Comparison of ENCODE assay signal across 26 mouse cellular contexts in genomic region chr2:104663372-104664100, GRCm38 (mm10). TPM values are rescaled to one million over a fixed set of nuclear protein-coding genes. Genes with fewer than 3 reads are reported as not detected.
DNase-seq lines count a peak whose midpoint lies in the region; ATAC-seq and TF ChIP-seq lines count a peak whose summit lies in the region.
"Had no signal": no experiment of that assay in that cellular context is flagged by ENCODE, and none has a peak within 500 bp of the region (broad histone marks: within the 10 kb centered on the region; RNA-seq: fewer than 3 reads in every experiment).

No protein-coding gene starts in this region.

- peaks cover 60% of the 10 kb centered on the region for H3K36me3 ChIP-seq in kidney, embryonic 14.5 days (ENCODE audit: control insufficient read depth, insufficient read depth, low read length)
- H3K36me3 ChIP-seq in liver, embryonic 12.5 days = peaks cover 69% of the 10 kb centered on the region
- H3K36me3 ChIP-seq in stomach, embryonic 16.5 days (ENCODE audit: control insufficient read depth, insufficient read depth, low read length) = peaks cover 21% of the 10 kb centered on the region

- no peak overlapping the region for H3K4me2 ChIP-seq in kidney, embryonic 14.5 days (replicated peaks; ENCODE audit: low read depth, low read length)
- H3K4me2 ChIP-seq in liver, embryonic 12.5 days = no peak overlapping the region
- no peak overlapping the region for H3K4me2 ChIP-seq in stomach, embryonic 16.5 days (ENCODE audit: low read depth, low read length)
- H3K4me2 ChIP-seq: forebrain, embryonic 15.5 days; heart, embryonic 11.5 days; intestine, embryonic 15.5 days had no signal

- H3K27me3 ChIP-seq in kidney, embryonic 14.5 days (ENCODE audit: control insufficient read depth, insufficient read depth, low read length) = no peaks in the 10 kb centered on the region
- H3K27me3 ChIP-seq in liver, embryonic 12.5 days (replicated peaks) = no peaks in the 10 kb centered on the region
- no peaks in the 10 kb centered on the region for H3K27me3 ChIP-seq in stomach, embryonic 16.5 days (ENCODE audit: control insufficient read depth, insufficient read depth, low read length)
- H3K27me3 ChIP-seq: forebrain, embryonic 15.5 days; intestine, embryonic 15.5 days had no signal

- ATAC-seq in kidney, embryonic 14.5 days (ENCODE audit: low FRiP score, low TSS enrichment) = no peak
- ATAC-seq in liver, embryonic 12.5 days = peak; percentile 47; the same call in 1 of the 2 replicates
- peak; percentile 29; the same call in 1 of the 2 replicates for ATAC-seq in stomach, embryonic 16.5 days (ENCODE audit: insufficient read depth, low FRiP score)
- ATAC-seq: forebrain, embryonic 15.5 days; hindbrain, embryonic 16.5 days; intestine, embryonic 15.5 days had no signal

- H3K27ac ChIP-seq in kidney, embryonic 14.5 days (ENCODE audit: low read depth, low read length) = no peak overlapping the region
- peak overlapping the region; percentile 37; the same call in 1 of the 2 replicates for H3K27ac ChIP-seq in liver, embryonic 12.5 days
- H3K27ac ChIP-seq in stomach, embryonic 16.5 days (ENCODE audit: low read length) = 0 out of 2 replicates have a peak overlapping the region, but pooled peaks have one; percentile 12
- no peak overlapping the region for H3K27ac ChIP-seq in gastrocnemius, adult 2 months
- H3K27ac ChIP-seq: forebrain, embryonic 15.5 days; hindbrain, embryonic 10.5 days; intestine, embryonic 15.5 days; left cerebral cortex, adult 2 months had no signal

- H3K4me3 ChIP-seq in kidney, embryonic 14.5 days (ENCODE audit: low read length) = no peak overlapping the region
- H3K4me3 ChIP-seq in liver, embryonic 12.5 days = no peak overlapping the region
- no peak overlapping the region for H3K4me3 ChIP-seq in stomach, embryonic 16.5 days (replicated peaks; ENCODE audit: low read length)
- no peak overlapping the region for H3K4me3 ChIP-seq in gastrocnemius, adult 2 months
- H3K4me3 ChIP-seq: forebrain, embryonic 15.5 days; hindbrain, embryonic 10.5 days; intestine, embryonic 15.5 days; left cerebral cortex, adult 2 months had no signal

- no peak overlapping the region for H3K9ac ChIP-seq in kidney, embryonic 14.5 days (ENCODE audit: low read depth, low read length)
- H3K9ac ChIP-seq in liver, embryonic 12.5 days = no peak overlapping the region
- no peak overlapping the region for H3K9ac ChIP-seq in stomach, embryonic 16.5 days (ENCODE audit: low read length)
- H3K9ac ChIP-seq: forebrain, embryonic 15.5 days; intestine, embryonic 15.5 days had no signal

- no peaks in the 10 kb centered on the region for H3K9me3 ChIP-seq in kidney, embryonic 14.5 days (ENCODE audit: control insufficient read depth, low read length)
- no peaks in the 10 kb centered on the region for H3K9me3 ChIP-seq in liver, embryonic 12.5 days (replicated peaks)
- H3K9me3 ChIP-seq in stomach, embryonic 16.5 days (replicated peaks; ENCODE audit: control insufficient read depth, low read length) = no peaks in the 10 kb centered on the region
- H3K9me3 ChIP-seq: forebrain, embryonic 15.5 days; hindbrain, embryonic 10.5 days; intestine, embryonic 15.5 days had no signal

- intact Hi-C loops in gastrocnemius, adult 2 months (cut with DNase I) = no loop called here

- TF ChIP-seq CTCF in gastrocnemius, adult 2 months (IDR thresholded peaks at IDR 0.05) = no peak

- no peaks in the 10 kb centered on the region for H3K4me1 ChIP-seq in kidney, embryonic 14.5 days (ENCODE audit: control insufficient read depth, insufficient read depth, low read length)
- H3K4me1 ChIP-seq in liver, embryonic 12.5 days = no peaks in the 10 kb centered on the region
- H3K4me1 ChIP-seq in stomach, embryonic 16.5 days (ENCODE audit: control insufficient read depth, insufficient read depth, low read length) = no peaks in the 10 kb centered on the region
- H3K4me1 ChIP-seq: forebrain, embryonic 15.5 days; hindbrain, embryonic 10.5 days; intestine, embryonic 15.5 days had no signal

- peak; percentile 59 for DNase-seq in kidney, adult 11 months
- peak; percentile 89 for DNase-seq in kidney, adult 9 months
- no peak for DNase-seq in thymus, postnatal 25 days
- DNase-seq in gastrocnemius, adult 2 months = no peak
- DNase-seq: adrenal gland, postnatal 10 days; cerebellum, adult 9-10 months; gastrocnemius, postnatal 10 days; heart, adult 11 months; lung, postnatal 4 days had no signal

- WGBS in kidney, embryonic 14.5 days = 67% methylated on average over 8 of the region's 8 CpGs
- 76% methylated on average over 8 of the region's 8 CpGs for WGBS in liver, embryonic 12.5 days (ENCODE audit: insufficient replicate concordance)
- 65% methylated on average over 8 of the region's 8 CpGs for WGBS in stomach, embryonic 16.5 days

RNA-seq across cellular contexts. Expression of gene Tcp11l1, which starts 48.4 kb away (rescaled TPM):
- polyA plus RNA-seq in kidney, embryonic 14.5 days (2014; fragmentation: Nextera tagmentation; extraction: Ambion mirVana) = 57.0 and 59.1 TPM in 2 replicates
- polyA plus RNA-seq in liver, embryonic 12.5 days (2016; fragmentation: Nextera tagmentation; extraction: Ambion mirVana) = 11.0 and 12.2 TPM in 2 replicates
- polyA plus RNA-seq in stomach, embryonic 16.5 days (2015; fragmentation: Nextera tagmentation; extraction: Ambion mirVana) = 25.4 and 25.8 TPM in 2 replicates
- total RNA-seq in gastrocnemius, adult 2 months (2021) = 1 to 10 TPM; 8.6 to 9.2 TPM

RNA-seq across cellular contexts. Expression of gene Pin1rt1, which starts 52.6 kb away (rescaled TPM):
- not detected in 2 replicates for polyA plus RNA-seq in kidney, embryonic 14.5 days (2014; fragmentation: Nextera tagmentation; extraction: Ambion mirVana)
- not detected in 2 replicates for polyA plus RNA-seq in liver, embryonic 12.5 days (2016; fragmentation: Nextera tagmentation; extraction: Ambion mirVana)
- polyA plus RNA-seq in stomach, embryonic 16.5 days (2015; fragmentation: Nextera tagmentation; extraction: Ambion mirVana) = 0.19 and 0.20 TPM in 2 replicates
- total RNA-seq in gastrocnemius, adult 2 months (2021) = not detected
- total RNA-seq: adrenal gland, postnatal 10 days; gastrocnemius, postnatal 10 days; layer of hippocampus, postnatal 10 days; left cerebral cortex, adult 2 months; left cerebral cortex, postnatal 36 days; midbrain, postnatal 0 days; neutrophil, adult 5-6 weeks had no signal
- polyA plus RNA-seq: embryonic facial prominence, embryonic 14.5 days; heart, embryonic 11.5 days; heart, postnatal 0 days; hindbrain, embryonic 10.5 days; intestine, embryonic 15.5 days; large intestine, adult 2 months; midbrain, postnatal 0 days; small intestine, adult 2 months had no signal

Comparison
In these comparisons a context has a peak if more than half of its experiments do, and no peak if none do; other contexts are left out.
1. DNase-seq: peak in kidney, adult 11 months (single experiment) and kidney, adult 9 months (single experiment); none in thymus, postnatal 25 days (single experiment) and gastrocnemius, adult 2 months (single experiment).
2. H3K27ac ChIP-seq: peak in liver, embryonic 12.5 days (single experiment) and stomach, embryonic 16.5 days (single experiment); none in kidney, embryonic 14.5 days (single experiment) and gastrocnemius, adult 2 months (single experiment).